Mouse (Mus musculus) E14TG2a.4 (cell line): ENCODE results near the gene Pde7b.

ENCODE experiments used
- H3K27me3 ChIP-seq: 2 replicates; pipeline ENCODE4 v1.6.1; 2014; ENCODE audit warnings: low read length, control low read depth; ENCODE audit not compliant: insufficient read depth
- H3K36me3 ChIP-seq: 2 replicates; pipeline ENCODE4 v1.6.1; 2014; ENCODE audit warnings: low read length, control low read depth; ENCODE audit not compliant: insufficient read depth
- H3K4me1 ChIP-seq: replicated peaks from 2 replicates; pipeline ENCODE4 v1.6.1; 2014; ENCODE audit warnings: low read depth, low read length, control low read depth
- H3K4me3 ChIP-seq: replicated peaks from 2 replicates; pipeline ENCODE4 v1.5.1; 2014; ENCODE audit warnings: mild to moderate bottlenecking, low read length
- H3K9me3 ChIP-seq: 2 replicates; pipeline ENCODE4 v1.6.1; 2014; ENCODE audit warnings: low read length, control low read depth
- CTCF ChIP-seq: conservative IDR thresholded peaks from 2 replicates; pipeline ENCODE4 v1.5.1; 2014; ENCODE audit warnings: low read length
- NANOG ChIP-seq: IDR thresholded peaks from 2 replicates; pipeline ENCODE4 v1.6.1; 2014; ENCODE audit warnings: borderline replicate concordance, low read length, mixed read lengths
- POU5F1 ChIP-seq: IDR thresholded peaks from 2 replicates; pipeline ENCODE4 v1.6.1; 2014; ENCODE audit warnings: low read length, borderline replicate concordance

Gene Pde7b

DNA sequence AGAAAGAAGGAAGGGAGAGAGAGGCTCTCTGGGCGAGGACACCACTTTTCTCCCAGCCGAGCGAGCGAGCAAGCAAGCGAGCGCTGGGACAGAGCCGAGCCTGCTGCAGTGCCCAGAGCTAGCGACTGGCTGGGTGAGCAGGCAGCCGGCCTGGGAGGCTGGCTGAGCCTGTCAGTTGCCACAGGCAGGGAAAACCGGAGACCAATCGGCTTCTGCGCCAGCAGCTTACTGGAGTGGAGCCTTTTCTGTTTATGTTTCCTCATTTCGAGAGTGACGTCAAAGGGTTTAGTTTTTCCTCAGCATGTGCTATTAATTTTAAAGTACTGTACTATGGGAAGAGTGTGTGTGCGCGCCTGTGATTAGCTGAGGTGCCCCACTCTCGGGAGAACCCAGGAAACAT lies at the start of gene Pde7b:
TSS of gene Pde7b (minus strand) at position 173 of the 400 bp plus-strand sequence.
- no peaks in the 10 kb centered on the region for H3K9me3 ChIP-seq
- TF ChIP-seq POU5F1 (no peak), CTCF (no peak), NANOG (no peak)
- no peaks in the 10 kb centered on the region for H3K36me3 ChIP-seq

DNA sequence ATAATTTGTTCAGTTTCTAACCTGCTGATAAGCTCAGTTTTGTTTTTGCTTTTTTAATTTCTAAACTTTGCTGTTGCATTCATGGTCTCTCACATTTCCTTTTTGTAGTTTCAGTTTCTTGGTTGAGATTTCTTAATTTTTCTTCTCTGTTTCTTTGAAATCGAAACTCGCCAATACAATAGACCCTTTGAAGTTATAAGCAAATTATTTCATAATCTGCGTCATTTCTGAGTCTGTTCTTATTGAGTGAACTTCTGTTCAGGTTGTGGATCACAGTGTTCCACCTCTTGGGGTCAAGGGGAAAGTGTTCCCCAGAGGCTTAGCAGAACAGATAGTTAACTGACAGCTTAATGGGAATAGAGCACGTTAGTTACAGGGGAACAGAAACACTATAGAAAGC lies 47.2 kb upstream of the Pde7b start:
- Histone ChIP-seq H3K4me1 (peaks cover 7% of the 10 kb centered on the region; the same call in 1 of the 2 replicates), H3K4me3 (no peak overlapping the region), H3K36me3 (no peaks in the 10 kb centered on the region), H3K9me3 (no peaks in the 10 kb centered on the region), H3K27me3 (0 out of 2 replicates have a peak, but pooled peaks cover 2% of the 10 kb centered on the region)
- TF ChIP-seq NANOG (no peak), POU5F1 (no peak), CTCF (no peak)

More for the DNA sequence above, at the start of gene Pde7b:
- Histone ChIP-seq H3K4me1 (no peaks in the 10 kb centered on the region), H3K27me3 (no peaks in the 10 kb centered on the region; the same call in 1 of the 2 replicates), H3K4me3 (no peak within 1 kb of the TSS)

DNA sequence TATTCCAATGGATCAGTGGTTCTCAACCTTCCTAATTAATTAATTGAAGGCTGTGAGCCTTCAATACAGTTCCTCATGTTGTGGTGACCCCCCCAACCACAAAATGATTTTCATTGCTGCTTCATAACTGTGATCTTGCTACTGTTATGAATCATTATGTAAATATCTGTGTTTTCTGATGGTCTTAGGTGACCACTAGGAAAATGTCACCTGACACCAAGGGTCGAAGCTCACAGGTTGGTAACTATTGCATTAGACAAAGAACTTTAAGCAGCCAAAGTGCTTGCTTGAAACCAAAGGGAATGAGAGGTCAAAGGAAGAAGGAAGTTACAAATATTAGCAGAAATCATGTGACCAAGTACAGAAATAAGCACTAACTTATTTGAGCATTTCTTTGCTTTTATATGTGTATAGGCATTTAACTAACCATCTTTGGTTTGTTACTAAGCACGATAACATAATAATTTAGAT lies 45.6 kb upstream of the Pde7b start:
- no peaks in the 10 kb centered on the region for H3K27me3 ChIP-seq
- H3K4me3 ChIP-seq = no peak overlapping the region
- peaks cover 7% of the 10 kb centered on the region; the same call in 1 of the 2 replicates for H3K4me1 ChIP-seq
- no peaks in the 10 kb centered on the region for H3K9me3 ChIP-seq
- no peaks in the 10 kb centered on the region for H3K36me3 ChIP-seq
- no peak for TF ChIP-seq POU5F1
- no peak for TF ChIP-seq CTCF
- TF ChIP-seq NANOG = no peak

DNA sequence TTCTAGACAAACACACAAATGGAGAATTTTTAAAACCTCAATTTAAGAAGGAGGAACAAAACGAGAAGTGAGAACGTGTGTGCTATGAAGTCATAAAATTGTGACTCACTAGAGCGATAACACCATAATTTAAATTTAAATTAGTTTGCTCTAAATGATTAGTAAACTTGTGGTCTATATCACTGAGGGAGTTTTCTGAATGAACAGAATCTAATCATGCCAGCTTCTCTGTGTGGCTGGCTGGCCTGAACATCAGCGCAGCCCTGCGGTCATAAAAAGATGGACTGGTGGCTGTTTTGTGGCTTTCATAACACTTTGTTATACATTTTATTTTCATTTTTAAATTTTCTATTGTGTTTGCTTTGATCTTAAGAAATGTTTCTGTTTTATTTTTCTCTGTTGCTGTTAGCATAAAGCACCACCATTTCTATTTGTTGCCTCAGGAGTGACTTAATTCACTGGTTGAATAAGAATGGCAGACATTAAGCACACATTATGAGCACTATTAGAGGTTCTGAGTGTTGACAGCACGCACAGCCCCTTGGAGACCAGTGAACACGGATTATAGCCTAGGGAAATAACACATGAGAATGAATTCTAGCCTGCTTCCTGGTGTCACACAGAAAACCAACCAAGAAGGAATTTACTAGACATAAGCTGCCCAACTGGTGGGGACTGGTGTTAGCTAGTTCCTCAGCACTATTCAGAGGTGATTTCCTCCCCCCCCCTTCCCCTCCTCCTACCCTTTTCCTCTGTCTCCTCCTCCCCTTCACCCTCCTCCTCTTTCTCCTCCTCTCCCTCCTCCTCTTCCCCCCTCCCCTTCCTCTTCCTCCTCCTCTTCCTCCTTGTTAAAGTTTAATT lies 44.9 kb upstream of the Pde7b start:
- Histone ChIP-seq H3K36me3 (no peaks in the 10 kb centered on the region), H3K27me3 (no peaks in the 10 kb centered on the region), H3K9me3 (0 out of 2 replicates have a peak, but pooled peaks cover 3% of the 10 kb centered on the region), H3K4me1 (peaks cover 7% of the 10 kb centered on the region; the same call in 1 of the 2 replicates), H3K4me3 (no peak overlapping the region)
- no peak; the same call in 1 of the 2 replicates for TF ChIP-seq POU5F1
- no peak for TF ChIP-seq CTCF
- TF ChIP-seq NANOG = peak; percentile 86

DNA sequence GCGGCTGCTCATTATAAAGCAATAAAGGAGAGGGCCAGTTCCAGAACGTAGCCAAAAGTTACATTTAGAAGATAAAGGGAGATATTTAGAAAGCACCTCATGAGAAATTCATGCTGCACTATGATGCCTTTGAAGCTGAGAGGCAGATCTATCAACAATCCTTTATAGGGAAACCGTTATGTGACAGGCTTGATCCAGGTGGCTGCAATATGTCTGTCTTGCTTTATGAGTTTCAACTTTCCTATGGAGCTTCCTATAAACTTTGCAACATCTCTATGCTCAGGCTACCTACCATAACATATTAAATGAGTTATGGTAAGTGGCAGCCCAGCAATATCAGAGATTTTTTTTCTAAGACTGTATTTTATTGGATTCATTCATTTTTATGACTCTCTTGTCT lies 39.5 kb upstream of the Pde7b start:
- Histone ChIP-seq H3K9me3 (peaks cover 19% of the 10 kb centered on the region), H3K4me1 (no peaks in the 10 kb centered on the region), H3K27me3 (no peaks in the 10 kb centered on the region), H3K4me3 (no peak overlapping the region), H3K36me3 (no peaks in the 10 kb centered on the region)
- TF ChIP-seq NANOG (no peak), POU5F1 (no peak), CTCF (no peak)

DNA sequence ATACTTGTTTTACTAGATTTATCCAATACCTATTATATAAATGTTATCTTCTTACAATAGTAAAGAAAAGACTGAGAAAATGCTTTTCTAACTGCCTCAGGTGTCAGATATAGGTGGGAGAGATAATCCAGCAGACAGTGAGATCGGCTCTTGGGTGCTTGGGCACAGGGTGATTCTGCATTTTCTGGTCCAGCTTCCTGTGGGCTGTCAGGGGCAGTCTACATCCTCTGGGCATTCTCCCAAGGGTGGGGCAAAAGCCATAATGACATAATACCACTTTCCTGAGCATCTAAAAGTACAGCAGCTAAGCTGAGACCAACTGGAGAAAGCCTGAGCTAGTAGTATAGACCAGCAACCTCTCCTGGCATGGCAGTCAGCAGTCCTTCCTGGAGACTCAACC lies 34.1 kb upstream of the Pde7b start:
- H3K4me1 ChIP-seq = no peaks in the 10 kb centered on the region
- no peaks in the 10 kb centered on the region for H3K27me3 ChIP-seq
- H3K36me3 ChIP-seq = no peaks in the 10 kb centered on the region
- no peak overlapping the region for H3K4me3 ChIP-seq
- TF ChIP-seq POU5F1 (no peak), NANOG (no peak), CTCF (no peak)
- peaks cover 11% of the 10 kb centered on the region for H3K9me3 ChIP-seq

DNA sequence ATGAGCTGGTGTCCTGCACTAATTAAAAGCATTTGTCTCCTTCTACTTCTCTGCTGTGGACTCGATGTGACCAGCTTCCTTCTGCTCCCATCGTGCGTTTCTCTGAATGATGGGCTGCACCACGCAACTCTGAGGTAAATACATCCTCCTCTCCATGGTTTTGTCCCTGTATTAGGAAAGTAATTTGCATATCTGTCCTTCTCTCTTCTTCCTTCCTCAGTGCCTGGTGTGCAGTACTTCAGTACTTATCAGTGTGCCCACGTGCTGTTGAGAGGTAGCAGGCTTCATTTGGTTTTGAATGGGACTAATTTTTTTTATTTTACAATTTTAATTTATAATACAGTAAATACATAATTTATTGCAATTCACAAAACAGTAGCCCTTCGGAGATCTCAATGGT lies 33.4 kb upstream of the Pde7b start:
- Histone ChIP-seq H3K27me3 (no peaks in the 10 kb centered on the region), H3K4me3 (no peak overlapping the region), H3K4me1 (no peaks in the 10 kb centered on the region), H3K9me3 (peaks cover 4% of the 10 kb centered on the region), H3K36me3 (no peaks in the 10 kb centered on the region)
- TF ChIP-seq POU5F1 (no peak), CTCF (no peak), NANOG (no peak)

DNA sequence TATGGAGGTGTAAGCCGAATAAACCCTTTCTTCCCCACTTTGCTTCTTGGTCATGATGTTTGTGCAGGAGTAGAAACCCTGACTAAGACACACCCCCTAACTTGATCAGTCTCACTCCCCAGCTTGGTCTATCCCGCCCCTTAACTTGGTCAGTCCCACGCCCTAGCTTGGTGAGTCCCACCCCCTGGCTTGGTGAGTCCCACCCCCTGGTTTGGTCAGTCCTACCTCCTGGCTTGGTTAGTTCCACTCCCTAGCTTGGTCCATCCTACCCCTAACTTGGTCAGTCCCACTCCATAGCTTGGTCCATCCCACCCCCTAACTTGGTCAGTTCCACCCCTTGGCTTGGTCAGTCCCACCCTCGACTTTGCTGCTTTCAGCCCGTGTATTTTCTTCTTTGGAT lies 31.3 kb upstream of the Pde7b start:
- TF ChIP-seq CTCF = no peak
- no peak for TF ChIP-seq POU5F1
- no peak for TF ChIP-seq NANOG
- H3K9me3 ChIP-seq = no peaks in the 10 kb centered on the region
- H3K27me3 ChIP-seq = no peaks in the 10 kb centered on the region
- no peaks in the 10 kb centered on the region for H3K4me1 ChIP-seq
- H3K4me3 ChIP-seq = no peak overlapping the region
- H3K36me3 ChIP-seq = no peaks in the 10 kb centered on the region

DNA sequence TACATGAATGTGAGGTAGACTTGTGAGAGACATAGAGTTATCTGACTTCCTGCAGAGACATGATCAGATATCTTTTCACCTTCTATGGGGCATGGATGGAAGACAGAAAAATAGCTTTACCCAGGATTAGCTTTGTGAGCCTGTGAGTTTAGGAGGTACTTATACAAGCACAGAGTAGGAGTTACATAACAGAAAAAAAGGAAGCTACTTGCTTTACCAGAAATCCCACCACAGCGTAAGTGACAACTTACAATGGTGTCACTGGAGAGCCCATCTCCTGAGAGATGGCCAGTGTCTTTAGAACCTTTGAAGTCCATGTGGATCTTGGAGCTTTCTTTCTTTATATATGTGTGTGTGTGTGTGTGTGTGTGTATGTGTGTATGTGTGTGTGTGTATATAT lies 28.0 kb upstream of the Pde7b start:
- no peak overlapping the region for H3K4me3 ChIP-seq
- H3K36me3 ChIP-seq = no peaks in the 10 kb centered on the region
- no peaks in the 10 kb centered on the region for H3K9me3 ChIP-seq
- H3K4me1 ChIP-seq = no peaks in the 10 kb centered on the region
- no peaks in the 10 kb centered on the region for H3K27me3 ChIP-seq
- TF ChIP-seq CTCF (no peak), NANOG (no peak), POU5F1 (no peak)
